Mouse (Mus musculus): ENCODE data around the gene Nr2c2. TPM values are rescaled to one million over a fixed set of nuclear protein-coding genes. Genes with fewer than 3 reads are reported as not detected.

Gene Nr2c2
- polyA plus RNA-seq, 1 experiment from 2014 or later: 25.8 TPM

DNA sequence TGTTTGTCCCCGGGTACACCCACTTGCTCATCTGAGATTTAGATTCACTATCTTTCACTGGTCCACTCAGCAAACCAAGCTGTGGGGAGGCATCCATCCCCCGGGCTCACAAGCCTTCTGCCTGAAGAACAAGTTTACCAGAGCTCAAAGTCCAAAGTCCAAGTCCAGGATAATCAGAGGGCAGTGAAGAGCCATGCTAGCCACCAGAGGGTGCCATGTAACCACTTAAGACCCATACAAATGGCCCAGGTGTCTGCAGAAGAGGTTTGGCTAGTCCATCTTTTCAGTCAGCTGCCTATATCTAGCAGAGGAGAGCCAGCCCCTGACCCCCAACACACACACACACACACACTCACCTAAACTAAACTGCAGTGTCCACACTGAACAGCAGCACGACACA lies 128.3 kb downstream of the Nr2c2 start:
- ATAC-seq: no peak
- Histone ChIP-seq H3K9me3 (ENCODE audit: control insufficient read depth, low read length) (no peaks in the 10 kb centered on the region), H3K4me3 (replicated peaks; ENCODE audit: low read length) (no peak overlapping the region), H3K9ac (replicated peaks; ENCODE audit: low read depth, low read length) (no peak overlapping the region), H3K36me3 (ENCODE audit: control insufficient read depth, insufficient read depth) (no peaks in the 10 kb centered on the region), H3K4me1 (replicated peaks; ENCODE audit: control insufficient read depth, insufficient read depth, low read length) (peaks cover 5% of the 10 kb centered on the region; the same call in 1 of the 2 replicates), H3K27ac (ENCODE audit: low read length) (no peak overlapping the region), H3K27me3 (replicated peaks; ENCODE audit: control insufficient read depth, insufficient read depth, low read length) (no peaks in the 10 kb centered on the region), H3K4me2 (ENCODE audit: low read length) (no peak overlapping the region)
- 54% methylated on average over 3 of the region's 3 CpGs for WGBS

DNA sequence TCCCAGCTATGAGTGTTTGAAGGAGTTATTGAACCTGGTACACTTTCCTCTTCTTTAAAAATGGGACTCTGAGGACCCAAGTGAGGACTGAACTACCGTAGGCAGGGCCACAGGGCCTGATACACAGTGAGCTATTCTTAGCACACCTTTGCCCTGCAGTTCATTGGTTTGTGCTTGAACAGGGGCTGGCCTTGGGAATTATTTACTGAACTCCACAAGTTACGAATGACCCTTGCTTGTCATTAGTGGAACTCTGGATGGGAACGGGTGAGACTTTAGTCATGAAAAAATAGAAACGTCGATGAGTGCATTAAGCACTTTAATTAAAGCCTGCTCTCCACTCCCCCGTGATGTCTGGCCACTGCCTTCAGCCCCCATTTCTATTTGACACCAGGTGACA lies 130.4 kb downstream of the Nr2c2 start:
- H3K4me1 ChIP-seq (replicated peaks; ENCODE audit: control insufficient read depth, insufficient read depth, low read length): no peaks in the 10 kb centered on the region
- H3K4me3 ChIP-seq (replicated peaks; ENCODE audit: low read length): no peak overlapping the region
- no peaks in the 10 kb centered on the region for H3K27me3 ChIP-seq (replicated peaks; ENCODE audit: control insufficient read depth, insufficient read depth, low read length)
- H3K9me3 ChIP-seq (ENCODE audit: control insufficient read depth, low read length): no peaks in the 10 kb centered on the region
- no peak for ATAC-seq
- no peak overlapping the region for H3K27ac ChIP-seq (ENCODE audit: low read length)
- no peak overlapping the region for H3K4me2 ChIP-seq (ENCODE audit: low read length)
- no peak overlapping the region for H3K9ac ChIP-seq (replicated peaks; ENCODE audit: low read depth, low read length)
- no peaks in the 10 kb centered on the region for H3K36me3 ChIP-seq (ENCODE audit: control insufficient read depth, insufficient read depth)
- WGBS: 83% methylated on average over 6 of the region's 6 CpGs

GRCm38 (mm10) chr6:92222021-92222420 lies 130.8 kb downstream of the Nr2c2 start:
- Histone ChIP-seq H3K9me3 (ENCODE audit: control insufficient read depth, low read length) (no peaks in the 10 kb centered on the region), H3K4me3 (replicated peaks; ENCODE audit: low read length) (no peak overlapping the region), H3K4me2 (ENCODE audit: low read length) (no peak overlapping the region), H3K27ac (ENCODE audit: low read length) (no peak overlapping the region), H3K27me3 (replicated peaks; ENCODE audit: control insufficient read depth, insufficient read depth, low read length) (no peaks in the 10 kb centered on the region), H3K4me1 (replicated peaks; ENCODE audit: control insufficient read depth, insufficient read depth, low read length) (no peaks in the 10 kb centered on the region), H3K9ac (replicated peaks; ENCODE audit: low read depth, low read length) (no peak overlapping the region), H3K36me3 (ENCODE audit: control insufficient read depth, insufficient read depth) (no peaks in the 10 kb centered on the region)
- WGBS: 81% methylated on average over 3 of the region's 3 CpGs
- no peak for ATAC-seq

Other genes with a start within 250 kb of the Nr2c2 start
- 41.0 and 47.0 TPM in 2 replicates for gene Ccdc174, start 213.3 kb upstream of the Nr2c2 start, polyA plus RNA-seq (2015; fragmentation: Nextera tagmentation; extraction: Ambion mirVana)
- gene 4930590J08Rik, start 188.6 kb upstream of the Nr2c2 start, polyA plus RNA-seq (2015; fragmentation: Nextera tagmentation; extraction: Ambion mirVana): 0.58 and 0.98 TPM in 2 replicates
- 6.8 and 9.3 TPM in 2 replicates for gene Fgd5, start 112.5 kb upstream of the Nr2c2 start, polyA plus RNA-seq (2015; fragmentation: Nextera tagmentation; extraction: Ambion mirVana)
- gene Mrps25, start 92.6 kb downstream of the Nr2c2 start, polyA plus RNA-seq (2015; fragmentation: Nextera tagmentation; extraction: Ambion mirVana): 58.7 and 65.8 TPM in 2 replicates
- gene Rbsn, start 123.5 kb downstream of the Nr2c2 start, polyA plus RNA-seq (2015; fragmentation: Nextera tagmentation; extraction: Ambion mirVana): 34.6 and 37.9 TPM in 2 replicates
- 3.8 and 9.1 TPM in 2 replicates for gene Trh, start 153.3 kb downstream of the Nr2c2 start, polyA plus RNA-seq (2015; fragmentation: Nextera tagmentation; extraction: Ambion mirVana)

Data from forebrain, embryonic 16.5 days (tissue).